Mouse (Mus musculus): ENCODE measurements around the gene Lrrc36. TPM values are rescaled to one million over a fixed set of nuclear protein-coding genes. Genes with fewer than 3 reads are reported as not detected.

The Lrrc36 gene
- total RNA-seq, 1 experiment: 0.13 TPM

DNA sequence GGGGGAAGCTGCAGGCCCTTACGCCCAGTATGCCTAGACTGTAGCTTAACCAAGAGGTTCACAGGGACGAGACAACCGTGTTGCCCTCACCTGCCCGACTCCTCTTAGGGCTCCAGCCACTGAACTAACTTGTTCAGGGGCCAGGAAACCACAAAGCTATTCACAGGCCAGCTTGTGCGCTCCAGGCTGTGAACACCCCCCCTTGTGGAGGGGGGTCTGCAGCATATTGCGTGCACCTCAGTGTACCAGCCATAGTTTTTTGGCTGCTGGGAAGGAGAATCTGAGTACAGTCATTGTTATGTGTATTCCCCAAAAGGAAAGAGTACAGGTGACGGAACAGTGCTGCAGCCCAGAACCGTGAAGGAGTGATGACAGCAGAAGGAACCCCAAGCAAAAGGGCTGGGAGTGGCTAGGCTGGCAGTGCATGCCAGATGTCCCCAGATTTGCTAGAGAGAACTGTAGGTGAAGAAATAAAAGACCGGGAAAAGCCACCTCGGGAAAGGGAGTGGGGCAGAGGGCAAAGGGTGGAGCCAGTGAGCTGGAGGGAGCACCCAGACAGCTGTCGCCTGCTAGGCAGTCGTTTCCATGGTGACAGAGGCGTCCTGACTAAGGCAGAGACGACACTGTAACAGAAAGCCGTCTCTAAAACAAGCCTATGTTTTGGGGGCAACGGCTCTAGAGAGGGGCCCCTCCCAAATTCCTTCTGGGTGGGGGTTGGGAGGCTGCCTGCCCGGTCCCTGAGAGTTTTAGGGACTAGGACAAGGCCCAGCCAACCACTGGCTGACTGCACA is 60.6 kb downstream of the Lrrc36 start:
- H3K9ac ChIP-seq (ENCODE audit: insufficient read depth, low read depth, low read length, poor library complexity, severe bottlenecking): no peak overlapping the region
- H3K4me1 ChIP-seq (ENCODE audit: control insufficient read depth in 2 of 2, insufficient read depth in 2 of 2, low read length in 2 of 2, poor library complexity in 1 of 2): peaks cover 10 to 39% of the 10 kb centered on the region in 2 experiments
- H3K27ac ChIP-seq (ENCODE audit: insufficient read depth, low read depth, low read length, poor library complexity, severe bottlenecking): no peak overlapping the region
- peak; percentile 48 for DNase-seq (ENCODE audit: low read depth, low spot score)
- TF ChIP-seq HCFC1 (IDR thresholded peaks at IDR 0.05; ENCODE audit: borderline replicate concordance, insufficient read depth, low read length) (peak; percentile 15; the same call in 1 of the 2 replicates), ZNF384 (IDR thresholded peaks at IDR 0.05; ENCODE audit: low read depth, low read length) (no peak)
- no peaks in the 10 kb centered on the region for H3K9me3 ChIP-seq (ENCODE audit: control insufficient read depth, insufficient read depth, low read depth, low read length)
- in situ Hi-C loops (cut with MboI; ENCODE audit: low sequenced_read_pairs in 2 of 2, unreplicated experiment in 2 of 2): no loop called here
- H3K4me3 ChIP-seq (ENCODE audit: insufficient read depth in 1 of 2, low read depth in 1 of 2, low read length in 2 of 2, poor library complexity in 1 of 2, severe bottlenecking in 1 of 2): no peak overlapping the region
- H3K36me3 ChIP-seq (ENCODE audit: control insufficient read depth, insufficient read depth, low read length, poor library complexity, severe bottlenecking): no peaks in the 10 kb centered on the region

GRCm38 (mm10) chr8:105474680-105475079 is 61.3 kb downstream of the Lrrc36 start:
- TF ChIP-seq CHD2 (IDR thresholded peaks at IDR 0.05; ENCODE audit: low read depth, low read length) (no peak), ZC3H11A (IDR thresholded peaks at IDR 0.05; ENCODE audit: borderline replicate concordance, low read depth, low read length) (no peak), HCFC1 (IDR thresholded peaks at IDR 0.05; ENCODE audit: borderline replicate concordance, insufficient read depth, low read length) (no peak), MAFK (IDR thresholded peaks at IDR 0.05; ENCODE audit: insufficient read depth, low read depth, low read length) (no peak), ZNF384 (IDR thresholded peaks at IDR 0.05; ENCODE audit: low read depth, low read length) (no peak)
- Histone ChIP-seq H3K27ac (ENCODE audit: insufficient read depth, low read depth, low read length, poor library complexity, severe bottlenecking) (no peak overlapping the region), H3K36me3 (ENCODE audit: control insufficient read depth, insufficient read depth, low read length, poor library complexity, severe bottlenecking) (no peaks in the 10 kb centered on the region), H3K4me3 (ENCODE audit: insufficient read depth in 1 of 2, low read depth in 1 of 2, low read length in 2 of 2, poor library complexity in 1 of 2, severe bottlenecking in 1 of 2) (no peak overlapping the region), H3K9me3 (ENCODE audit: control insufficient read depth, insufficient read depth, low read depth, low read length) (no peaks in the 10 kb centered on the region), H3K4me1 (ENCODE audit: control insufficient read depth in 2 of 2, insufficient read depth in 2 of 2, low read length in 2 of 2, poor library complexity in 1 of 2) (peaks cover 10 to 35% of the 10 kb centered on the region in 2 experiments), H3K9ac (ENCODE audit: insufficient read depth, low read depth, low read length, poor library complexity, severe bottlenecking) (no peak overlapping the region)
- DNase-seq (ENCODE audit: low read depth, low spot score): no peak
- in situ Hi-C loops (cut with MboI; ENCODE audit: low sequenced_read_pairs in 2 of 2, unreplicated experiment in 2 of 2): no loop called here

GRCm38 (mm10) chr8:105475254-105475653 is 61.9 kb downstream of the Lrrc36 start:
- H3K27ac ChIP-seq (ENCODE audit: insufficient read depth, low read depth, low read length, poor library complexity, severe bottlenecking): no peak overlapping the region
- no peak overlapping the region for H3K9ac ChIP-seq (ENCODE audit: insufficient read depth, low read depth, low read length, poor library complexity, severe bottlenecking)
- no peak for DNase-seq (ENCODE audit: low read depth, low spot score)
- in situ Hi-C loops (cut with MboI; ENCODE audit: low sequenced_read_pairs in 2 of 2, unreplicated experiment in 2 of 2): no loop called here
- no peak for TF ChIP-seq MAFK (IDR thresholded peaks at IDR 0.05; ENCODE audit: insufficient read depth, low read depth, low read length)
- no peak for TF ChIP-seq HCFC1 (IDR thresholded peaks at IDR 0.05; ENCODE audit: borderline replicate concordance, insufficient read depth, low read length)
- TF ChIP-seq ZNF384 (IDR thresholded peaks at IDR 0.05; ENCODE audit: low read depth, low read length): no peak
- no peak for TF ChIP-seq ZC3H11A (IDR thresholded peaks at IDR 0.05; ENCODE audit: borderline replicate concordance, low read depth, low read length)
- no peak for TF ChIP-seq CHD2 (IDR thresholded peaks at IDR 0.05; ENCODE audit: low read depth, low read length)
- no peaks in the 10 kb centered on the region for H3K36me3 ChIP-seq (ENCODE audit: control insufficient read depth, insufficient read depth, low read length, poor library complexity, severe bottlenecking)
- H3K9me3 ChIP-seq (ENCODE audit: control insufficient read depth, insufficient read depth, low read depth, low read length): no peaks in the 10 kb centered on the region
- peaks cover 10 to 30% of the 10 kb centered on the region in 2 experiments for H3K4me1 ChIP-seq (ENCODE audit: control insufficient read depth in 2 of 2, insufficient read depth in 2 of 2, low read length in 2 of 2, poor library complexity in 1 of 2)
- H3K4me3 ChIP-seq (ENCODE audit: insufficient read depth in 1 of 2, low read depth in 1 of 2, low read length in 2 of 2, poor library complexity in 1 of 2, severe bottlenecking in 1 of 2): no peak overlapping the region

DNA sequence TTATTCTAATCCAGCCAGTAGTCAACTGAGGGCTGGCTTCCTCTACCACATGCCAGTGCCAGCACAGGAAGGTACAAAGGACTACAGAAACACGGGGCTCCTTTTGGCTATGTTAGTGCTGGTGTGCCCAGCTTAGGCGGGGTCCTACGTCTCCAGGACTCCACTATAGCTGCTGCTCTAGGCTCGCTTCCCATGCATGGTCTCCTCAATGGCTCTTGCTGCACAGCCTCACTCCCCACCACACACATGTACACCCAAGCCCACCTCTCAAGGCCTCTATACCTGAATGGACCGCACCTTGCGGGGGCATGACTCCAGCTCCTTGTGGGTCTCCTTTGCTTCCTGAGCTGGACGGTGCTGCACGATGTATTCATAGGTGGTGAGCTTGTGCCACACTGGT is 62.4 kb downstream of the Lrrc36 start:
- peaks cover 12 to 26% of the 10 kb centered on the region in 2 experiments for H3K4me1 ChIP-seq (ENCODE audit: control insufficient read depth in 2 of 2, insufficient read depth in 2 of 2, low read length in 2 of 2, poor library complexity in 1 of 2)
- DNase-seq (ENCODE audit: low read depth, low spot score): no peak
- no peak overlapping the region for H3K4me3 ChIP-seq (ENCODE audit: insufficient read depth in 1 of 2, low read depth in 1 of 2, low read length in 2 of 2, poor library complexity in 1 of 2, severe bottlenecking in 1 of 2)
- H3K36me3 ChIP-seq (ENCODE audit: control insufficient read depth, insufficient read depth, low read length, poor library complexity, severe bottlenecking): no peaks in the 10 kb centered on the region
- TF ChIP-seq ZC3H11A (IDR thresholded peaks at IDR 0.05; ENCODE audit: borderline replicate concordance, low read depth, low read length) (no peak), MAFK (IDR thresholded peaks at IDR 0.05; ENCODE audit: insufficient read depth, low read depth, low read length) (no peak), ZNF384 (IDR thresholded peaks at IDR 0.05; ENCODE audit: low read depth, low read length) (no peak), CHD2 (IDR thresholded peaks at IDR 0.05; ENCODE audit: low read depth, low read length) (no peak), HCFC1 (IDR thresholded peaks at IDR 0.05; ENCODE audit: borderline replicate concordance, insufficient read depth, low read length) (no peak)
- no peaks in the 10 kb centered on the region for H3K9me3 ChIP-seq (ENCODE audit: control insufficient read depth, insufficient read depth, low read depth, low read length)
- in situ Hi-C loops (cut with MboI; ENCODE audit: low sequenced_read_pairs in 2 of 2, unreplicated experiment in 2 of 2): no loop called here
- no peak overlapping the region for H3K27ac ChIP-seq (ENCODE audit: insufficient read depth, low read depth, low read length, poor library complexity, severe bottlenecking)
- no peak overlapping the region for H3K9ac ChIP-seq (ENCODE audit: insufficient read depth, low read depth, low read length, poor library complexity, severe bottlenecking)

All from ES-E14 (cell line).